Mouse (Mus musculus) ES-Bruce4 (cell line): ENCODE results near the gene Maml2. TPM values are rescaled to one million over a fixed set of nuclear protein-coding genes. Genes with fewer than 3 reads are reported as not detected.

Experiments used
- H3K27ac ChIP-seq: 2 replicates; pipeline ENCODE4 v1.5.1; 2012; ENCODE audit warnings: low read length, inconsistent platforms; ENCODE audit not compliant: insufficient read depth
- H3K27me3 ChIP-seq: 2 replicates; pipeline ENCODE4 v1.6.1; 2012; ENCODE audit warnings: mild to moderate bottlenecking, low read length, inconsistent platforms; ENCODE audit not compliant: control insufficient read depth, poor library complexity, insufficient read depth, severe bottlenecking
- H3K36me3 ChIP-seq: 2 replicates; pipeline ENCODE4 v1.6.1; 2012; ENCODE audit warnings: inconsistent platforms, mild to moderate bottlenecking, low read length, moderate library complexity; ENCODE audit not compliant: control insufficient read depth, poor library complexity, insufficient read depth, severe bottlenecking
- H3K4me1 ChIP-seq: one replicate; pipeline ENCODE4 v1.8.1; 2011; ENCODE audit warnings: low read length; ENCODE audit not compliant: control insufficient read depth, insufficient read depth
- H3K4me3 ChIP-seq: 2 replicates; pipeline ENCODE4 v1.5.1; 2011; ENCODE audit warnings: low read depth, mild to moderate bottlenecking, low read length
- H3K9ac ChIP-seq: 2 replicates; pipeline ENCODE4 v1.6.1; 2012; ENCODE audit warnings: low read depth, mild to moderate bottlenecking, inconsistent platforms; ENCODE audit not compliant: poor library complexity, severe bottlenecking
- H3K9me3 ChIP-seq: replicated peaks from 2 replicates; pipeline ENCODE4 v1.6.1; 2012; ENCODE audit warnings: mild to moderate bottlenecking, low read length, inconsistent platforms; ENCODE audit not compliant: control insufficient read depth, poor library complexity, insufficient read depth, severe bottlenecking
- CTCF ChIP-seq: IDR thresholded peaks from one replicate; pipeline ENCODE4 v1.8.1; 2011; ENCODE audit warnings: low read depth, low read length
- EP300 ChIP-seq: IDR thresholded peaks from 2 replicates; pipeline ENCODE4 v1.6.1; 2011; ENCODE audit warnings: low read depth, low read length; ENCODE audit not compliant: insufficient read depth
- POLR2A ChIP-seq: IDR thresholded peaks from one replicate; pipeline ENCODE4 v1.8.1; 2011; ENCODE audit warnings: low read length; ENCODE audit not compliant: insufficient read depth
- polyA plus RNA-seq: library from polyadenylated mRNA; stranded (reverse); fragments of >200 nt; gene quantifications from 2 replicates; pipeline ENCODE4 v1.2.4, GENCODE M21; 2011; ENCODE audit warnings: low read depth; ENCODE audit not compliant: missing spikeins, insufficient read depth, insufficient read length

Gene Maml2
- polyA plus RNA-seq, 1 experiment, result 1.4 TPM

DNA sequence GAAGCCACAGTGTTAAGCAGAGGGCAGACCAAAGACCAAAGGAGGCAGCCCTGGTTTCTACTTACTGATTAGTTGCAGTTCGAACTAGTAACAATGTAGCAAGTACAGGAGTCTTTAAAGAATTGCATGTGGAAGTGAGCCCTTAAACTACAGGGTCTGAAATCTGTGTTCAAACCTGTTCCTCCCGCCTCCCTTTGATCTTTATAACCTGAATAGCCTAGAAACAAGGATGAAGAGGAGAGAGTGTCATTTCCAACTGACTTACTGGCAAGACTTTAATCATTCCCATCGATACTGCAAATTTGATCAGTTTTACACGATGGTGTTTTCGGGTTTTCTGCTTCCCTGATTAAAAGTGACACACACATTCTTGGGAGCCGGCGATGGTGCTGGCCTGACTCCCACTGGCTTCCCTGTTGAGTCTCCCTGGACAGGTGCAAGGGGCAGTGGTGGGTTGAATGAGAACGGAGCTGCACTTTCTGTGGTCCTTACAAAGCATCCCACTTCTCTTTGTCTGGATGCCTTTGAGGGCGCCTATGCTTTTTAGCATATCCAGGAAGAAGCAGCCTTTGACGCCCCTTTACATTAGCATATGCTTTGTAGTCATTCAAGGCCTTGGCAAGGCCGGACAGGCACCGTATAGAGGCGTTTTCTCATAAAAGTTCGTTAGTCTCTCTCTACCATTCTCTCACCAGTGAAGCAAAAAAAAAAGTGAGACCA lies 401.5 kb downstream of the Maml2 start:
- no peaks in the 10 kb centered on the region for H3K9me3 ChIP-seq
- no peaks in the 10 kb centered on the region for H3K27me3 ChIP-seq
- peaks cover 11% of the 10 kb centered on the region for H3K4me1 ChIP-seq
- H3K9ac ChIP-seq, result no peak overlapping the region
- no peak for TF ChIP-seq POLR2A
- TF ChIP-seq EP300, result peak; percentile 93
- H3K4me3 ChIP-seq, result no peak overlapping the region
- H3K27ac ChIP-seq, result peak overlapping the region; percentile 98
- H3K36me3 ChIP-seq, result no peaks in the 10 kb centered on the region

GRCm38 (mm10) chr9:13699781-13700116 lies 402.0 kb downstream of the Maml2 start:
- peak overlapping the region; percentile 98 for H3K27ac ChIP-seq
- no peaks in the 10 kb centered on the region for H3K9me3 ChIP-seq
- H3K4me1 ChIP-seq, result peaks cover 11% of the 10 kb centered on the region
- H3K27me3 ChIP-seq, result no peaks in the 10 kb centered on the region
- no peak overlapping the region for H3K4me3 ChIP-seq
- H3K9ac ChIP-seq, result peak overlapping the region; percentile 17; the same call in 1 of the 2 replicates
- no peak for TF ChIP-seq CTCF
- no peak for TF ChIP-seq POLR2A
- TF ChIP-seq EP300, result no peak
- H3K36me3 ChIP-seq, result no peaks in the 10 kb centered on the region

GRCm38 (mm10) chr9:13701773-13702172 lies 404.0 kb downstream of the Maml2 start:
- H3K4me3 ChIP-seq, result peak overlapping the region; percentile 28
- no peaks in the 10 kb centered on the region for H3K27me3 ChIP-seq
- no peaks in the 10 kb centered on the region for H3K9me3 ChIP-seq
- 0 out of 2 replicates have a peak overlapping the region, but pooled peaks have one; percentile 22 for H3K9ac ChIP-seq
- no peaks in the 10 kb centered on the region for H3K36me3 ChIP-seq
- peaks cover 11% of the 10 kb centered on the region for H3K4me1 ChIP-seq
- TF ChIP-seq EP300 (no peak), CTCF (no peak), POLR2A (no peak)
- peak overlapping the region; percentile 8; the same call in 1 of the 2 replicates for H3K27ac ChIP-seq

DNA sequence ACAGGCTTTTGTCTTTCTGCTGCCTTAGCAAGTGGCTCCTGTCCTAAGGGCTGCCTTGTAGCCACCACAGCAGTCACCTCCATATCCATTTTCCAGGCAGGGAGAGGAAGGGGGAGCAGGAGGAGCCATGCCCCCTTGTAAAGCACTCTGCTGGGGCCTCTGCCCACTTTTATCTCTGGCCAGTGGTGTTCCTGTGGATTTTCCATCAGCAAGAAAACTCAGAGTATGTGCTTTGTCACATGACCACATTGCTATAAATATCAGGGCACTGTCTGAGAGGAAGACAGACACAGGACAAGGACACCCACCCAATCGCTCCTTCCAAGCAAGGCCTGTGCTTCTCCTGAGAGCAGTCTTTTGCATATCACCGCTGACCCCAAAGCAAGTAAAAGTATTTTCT lies 405.3 kb downstream of the Maml2 start:
- Histone ChIP-seq H3K9ac (no peak overlapping the region), H3K36me3 (no peaks in the 10 kb centered on the region), H3K9me3 (no peaks in the 10 kb centered on the region), H3K27me3 (no peaks in the 10 kb centered on the region), H3K4me3 (no peak overlapping the region), H3K27ac (no peak overlapping the region), H3K4me1 (peaks cover 5% of the 10 kb centered on the region)
- TF ChIP-seq CTCF (no peak), EP300 (no peak), POLR2A (no peak)

- Histone ChIP-seq H3K27ac (no peak overlapping the region), H3K4me3 (no peak overlapping the region), H3K4me1 (peaks cover 2% of the 10 kb centered on the region), H3K9me3 (no peaks in the 10 kb centered on the region), H3K9ac (no peak overlapping the region), H3K36me3 (no peaks in the 10 kb centered on the region), H3K27me3 (no peaks in the 10 kb centered on the region)
- TF ChIP-seq CTCF, result no peak
Measured at GRCm38 (mm10) chr9:13704917-13705316, 407.2 kb downstream of the Maml2 start.

- no peaks in the 10 kb centered on the region for H3K4me1 ChIP-seq
- H3K4me3 ChIP-seq, result no peak overlapping the region
- H3K27me3 ChIP-seq, result no peaks in the 10 kb centered on the region
- no peak overlapping the region for H3K9ac ChIP-seq
- H3K27ac ChIP-seq, result no peak overlapping the region
- TF ChIP-seq EP300, result no peak
- no peak for TF ChIP-seq CTCF
- no peak for TF ChIP-seq POLR2A
- H3K36me3 ChIP-seq, result no peaks in the 10 kb centered on the region
- H3K9me3 ChIP-seq, result no peaks in the 10 kb centered on the region
Measured at GRCm38 (mm10) chr9:13707066-13707555, 409.4 kb downstream of the Maml2 start.
